15 mouse cellular contexts compared by ENCODE assay signal in genomic region chr7:35376623-35377022, GRCm38 (mm10). TPM values are rescaled to one million over a fixed set of nuclear protein-coding genes. Genes with fewer than 3 reads are reported as not detected.
DNase-seq lines count a peak whose midpoint lies in the region; ATAC-seq and TF ChIP-seq lines count a peak whose summit lies in the region.
"Had no signal": no experiment of that assay in that cellular context is flagged by ENCODE, and none has a peak within 500 bp of the region (broad histone marks: within the 10 kb centered on the region; RNA-seq: fewer than 3 reads in every experiment).

No protein-coding gene starts in this region.

- DNase-seq in hindbrain, postnatal 0 days (ENCODE audit: low spot score) = peak; percentile 89
- DNase-seq in hindbrain, embryonic 11.5 days (ENCODE audit: low spot score) = no peak
- peak; percentile 90 for DNase-seq in midbrain, postnatal 0 days (ENCODE audit: low spot score)
- DNase-seq in cerebellum, adult 18-20 months = peak; percentile 51 to 62
- peak; percentile 46 to 57 for DNase-seq in kidney, postnatal 36 days
- no peak for DNase-seq in heart, adult 2 months
- DNase-seq in adrenal gland, adult (ENCODE audit: inconsistent age in 2 of 2, low spot score in 1 of 2) = no peak
- DNase-seq: heart, postnatal 14 days; right cerebral cortex, postnatal 14 days; thymus, postnatal 36 days had no signal

- peak overlapping the region; percentile 41; the same call in 1 of the 2 replicates for H3K27ac ChIP-seq in hindbrain, postnatal 0 days
- H3K27ac ChIP-seq in hindbrain, embryonic 11.5 days (ENCODE audit: low read depth, low read length) = no peak overlapping the region
- H3K27ac ChIP-seq in midbrain, postnatal 0 days (ENCODE audit: low read depth, low read length) = no peak overlapping the region
- no peak overlapping the region for H3K27ac ChIP-seq in midbrain, embryonic 15.5 days
- H3K27ac ChIP-seq in heart, adult 2 months = no peak overlapping the region
- H3K27ac ChIP-seq: embryonic facial prominence, embryonic 13.5 days; lung, embryonic 15.5 days had no signal

- TF ChIP-seq POLR2A in heart, adult 2 months (IDR thresholded peaks at IDR 0.05; ENCODE audit: insufficient read depth, low read depth, low read length) = no peak

- TF ChIP-seq CTCF in hindbrain, postnatal 0 days (IDR thresholded peaks at IDR 0.05; ENCODE audit: low read depth) = no peak; the same call in 1 of the 2 replicates
- no peak for TF ChIP-seq CTCF in midbrain, postnatal 0 days (IDR thresholded peaks at IDR 0.05)
- no peak for TF ChIP-seq CTCF in heart, adult 2 months (IDR thresholded peaks at IDR 0.05)

- peak; percentile 77 for ATAC-seq in hindbrain, postnatal 0 days
- ATAC-seq in hindbrain, embryonic 11.5 days (ENCODE audit: low FRiP score) = no peak
- no peak; the same call in 1 of the 2 replicates for ATAC-seq in midbrain, postnatal 0 days (ENCODE audit: low FRiP score)
- ATAC-seq in midbrain, embryonic 15.5 days (replicated peaks) = no peak

- no peaks in the 10 kb centered on the region for H3K79me2 ChIP-seq in heart, adult 2 months (replicated peaks; ENCODE audit: control insufficient read depth, insufficient read depth, low read length)

- intact Hi-C loops in heart, adult 2 months (cut with DNase I) = no loop called here

- H3K4me3 ChIP-seq in hindbrain, postnatal 0 days (ENCODE audit: low read length) = no peak overlapping the region
- no peak overlapping the region for H3K4me3 ChIP-seq in hindbrain, embryonic 11.5 days (ENCODE audit: low read depth, low read length)
- no peak overlapping the region for H3K4me3 ChIP-seq in midbrain, postnatal 0 days (ENCODE audit: low read depth, low read length)
- H3K4me3 ChIP-seq in midbrain, embryonic 15.5 days = no peak overlapping the region
- no peak overlapping the region for H3K4me3 ChIP-seq in heart, adult 2 months
- H3K4me3 ChIP-seq: embryonic facial prominence, embryonic 13.5 days; lung, embryonic 15.5 days had no signal

- H3K4me2 ChIP-seq in hindbrain, postnatal 0 days (ENCODE audit: low read depth, low read length) = no peak overlapping the region
- H3K4me2 ChIP-seq in hindbrain, embryonic 11.5 days (replicated peaks; ENCODE audit: low read depth, low read length) = no peak overlapping the region
- H3K4me2 ChIP-seq in midbrain, postnatal 0 days (ENCODE audit: low read depth, low read length, poor library complexity, severe bottlenecking) = no peak overlapping the region
- no peak overlapping the region for H3K4me2 ChIP-seq in midbrain, embryonic 15.5 days
- H3K4me2 ChIP-seq: embryonic facial prominence, embryonic 13.5 days; lung, embryonic 15.5 days had no signal

- no peak for TF ChIP-seq EP300 in heart, adult 2 months (IDR thresholded peaks at IDR 0.05; ENCODE audit: insufficient read depth, low read depth, low read length)

- H3K36me3 ChIP-seq in hindbrain, postnatal 0 days (ENCODE audit: insufficient read depth, low read length) = no peaks in the 10 kb centered on the region
- H3K36me3 ChIP-seq in hindbrain, embryonic 11.5 days (ENCODE audit: control insufficient read depth, insufficient read depth, low read length) = no peaks in the 10 kb centered on the region
- H3K36me3 ChIP-seq in midbrain, postnatal 0 days (ENCODE audit: insufficient read depth, low read length) = no peaks in the 10 kb centered on the region
- H3K36me3 ChIP-seq in midbrain, embryonic 15.5 days (replicated peaks) = no peaks in the 10 kb centered on the region
- H3K36me3 ChIP-seq in heart, adult 2 months (ENCODE audit: control insufficient read depth, insufficient read depth, low read length) = no peaks in the 10 kb centered on the region
- H3K36me3 ChIP-seq: embryonic facial prominence, embryonic 13.5 days; lung, embryonic 15.5 days had no signal

- H3K9me3 ChIP-seq in hindbrain, postnatal 0 days (ENCODE audit: low read length) = no peaks in the 10 kb centered on the region
- H3K9me3 ChIP-seq in hindbrain, embryonic 11.5 days (ENCODE audit: control insufficient read depth, low read length) = no peaks in the 10 kb centered on the region
- H3K9me3 ChIP-seq in midbrain, postnatal 0 days (ENCODE audit: low read length) = no peaks in the 10 kb centered on the region
- no peaks in the 10 kb centered on the region for H3K9me3 ChIP-seq in midbrain, embryonic 15.5 days
- H3K9me3 ChIP-seq: embryonic facial prominence, embryonic 13.5 days; lung, embryonic 15.5 days had no signal

- 38% methylated on average over 9 of the region's 9 CpGs for WGBS in hindbrain, postnatal 0 days
- WGBS in hindbrain, embryonic 11.5 days = 94% methylated on average over 9 of the region's 9 CpGs
- WGBS in midbrain, postnatal 0 days = 74% methylated on average over 9 of the region's 9 CpGs
- 87% methylated on average over 9 of the region's 9 CpGs for WGBS in midbrain, embryonic 15.5 days
- 89% methylated on average over 9 of the region's 9 CpGs for WGBS in heart, adult 2 months

- no peak overlapping the region for H3K9ac ChIP-seq in hindbrain, postnatal 0 days (replicated peaks; ENCODE audit: low read length)
- no peak overlapping the region for H3K9ac ChIP-seq in hindbrain, embryonic 11.5 days (ENCODE audit: low read depth, low read length)
- no peak overlapping the region for H3K9ac ChIP-seq in midbrain, postnatal 0 days (replicated peaks; ENCODE audit: low read length, poor library complexity, severe bottlenecking)
- no peak overlapping the region for H3K9ac ChIP-seq in midbrain, embryonic 15.5 days
- no peak overlapping the region for H3K9ac ChIP-seq in heart, adult 2 months (ENCODE audit: low read depth, low read length)
- H3K9ac ChIP-seq: embryonic facial prominence, embryonic 13.5 days; lung, embryonic 15.5 days had no signal

- H3K27me3 ChIP-seq in hindbrain, postnatal 0 days (ENCODE audit: insufficient read depth, low read length) = no peaks in the 10 kb centered on the region
- no peaks in the 10 kb centered on the region for H3K27me3 ChIP-seq in hindbrain, embryonic 11.5 days (ENCODE audit: control insufficient read depth, insufficient read depth, low read length)
- H3K27me3 ChIP-seq in midbrain, postnatal 0 days (ENCODE audit: insufficient read depth, low read length) = no peaks in the 10 kb centered on the region
- no peaks in the 10 kb centered on the region for H3K27me3 ChIP-seq in midbrain, embryonic 15.5 days (replicated peaks)
- H3K27me3 ChIP-seq in heart, adult 2 months (ENCODE audit: control insufficient read depth, insufficient read depth, low read length) = no peaks in the 10 kb centered on the region
- H3K27me3 ChIP-seq: embryonic facial prominence, embryonic 13.5 days; lung, embryonic 15.5 days had no signal

- no peaks in the 10 kb centered on the region for H3K4me1 ChIP-seq in hindbrain, postnatal 0 days (ENCODE audit: insufficient read depth, low read length)
- no peaks in the 10 kb centered on the region for H3K4me1 ChIP-seq in hindbrain, embryonic 11.5 days (replicated peaks; ENCODE audit: control insufficient read depth, insufficient read depth, low read length)
- no peaks in the 10 kb centered on the region for H3K4me1 ChIP-seq in midbrain, postnatal 0 days (ENCODE audit: insufficient read depth, low read length)
- no peaks in the 10 kb centered on the region for H3K4me1 ChIP-seq in midbrain, embryonic 15.5 days
- no peaks in the 10 kb centered on the region for H3K4me1 ChIP-seq in heart, adult 2 months (ENCODE audit: control insufficient read depth, insufficient read depth, low read length)

RNA-seq across cellular contexts. Expression of gene Faap24, which starts 20.0 kb away (rescaled TPM):
- total RNA-seq in hindbrain, postnatal 0 days (2014; rRNA removed) = 3.7 and 6.0 TPM in 2 replicates
- polyA plus RNA-seq in hindbrain, postnatal 0 days (2015; fragmentation: Nextera tagmentation; extraction: Ambion mirVana) = 10.4 and 12.5 TPM in 2 replicates
- 23.6 and 24.8 TPM in 2 replicates for polyA plus RNA-seq in hindbrain, embryonic 11.5 days (2014; fragmentation: Nextera tagmentation; extraction: Ambion mirVana)
- 5.8 and 8.8 TPM in 2 replicates for total RNA-seq in midbrain, postnatal 0 days (2014; rRNA removed)
- polyA plus RNA-seq in midbrain, postnatal 0 days (2015; fragmentation: Nextera tagmentation; extraction: Ambion mirVana) = 10.4 and 11.5 TPM in 2 replicates
- 19.4 and 19.9 TPM in 2 replicates for polyA plus RNA-seq in midbrain, embryonic 15.5 days (2015; fragmentation: Nextera tagmentation; extraction: Ambion mirVana)
- total RNA-seq in heart, adult 2 months (2021) = 1 to 10 TPM; 1.9 to 2.3 TPM
- 1.2 and 1.4 TPM in 2 replicates for polyA plus RNA-seq in heart, adult 2 months (2012; rRNA removed)

RNA-seq across cellular contexts. Expression of gene Cep89, which starts 20.2 kb away (rescaled TPM):
- total RNA-seq in hindbrain, postnatal 0 days (2014; rRNA removed) = 9.6 and 17.8 TPM in 2 replicates
- polyA plus RNA-seq in hindbrain, postnatal 0 days (2015; fragmentation: Nextera tagmentation; extraction: Ambion mirVana) = 24.5 and 24.6 TPM in 2 replicates
- 35.2 and 41.7 TPM in 2 replicates for polyA plus RNA-seq in hindbrain, embryonic 11.5 days (2014; fragmentation: Nextera tagmentation; extraction: Ambion mirVana)
- 7.7 and 15.1 TPM in 2 replicates for total RNA-seq in midbrain, postnatal 0 days (2014; rRNA removed)
- polyA plus RNA-seq in midbrain, postnatal 0 days (2015; fragmentation: Nextera tagmentation; extraction: Ambion mirVana) = 27.5 and 27.6 TPM in 2 replicates
- polyA plus RNA-seq in midbrain, embryonic 15.5 days (2015; fragmentation: Nextera tagmentation; extraction: Ambion mirVana) = 35.8 and 36.1 TPM in 2 replicates
- total RNA-seq in heart, adult 2 months (2021) = 10 to 100 TPM; 12.6 to 13.9 TPM
- polyA plus RNA-seq in heart, adult 2 months (2012; rRNA removed) = 17.4 and 21.3 TPM in 2 replicates

RNA-seq across cellular contexts. Expression of gene Rhpn2, which starts 42.7 kb away (rescaled TPM):
- 3.8 and 4.7 TPM in 2 replicates for total RNA-seq in hindbrain, postnatal 0 days (2014; rRNA removed)
- polyA plus RNA-seq in hindbrain, postnatal 0 days (2015; fragmentation: Nextera tagmentation; extraction: Ambion mirVana) = 2.8 and 3.0 TPM in 2 replicates
- polyA plus RNA-seq in hindbrain, embryonic 11.5 days (2014; fragmentation: Nextera tagmentation; extraction: Ambion mirVana) = 3.1 and 3.7 TPM in 2 replicates
- 3.1 and 3.5 TPM in 2 replicates for total RNA-seq in midbrain, postnatal 0 days (2014; rRNA removed)
- polyA plus RNA-seq in midbrain, postnatal 0 days (2015; fragmentation: Nextera tagmentation; extraction: Ambion mirVana) = 1.7 and 1.9 TPM in 2 replicates
- polyA plus RNA-seq in midbrain, embryonic 15.5 days (2015; fragmentation: Nextera tagmentation; extraction: Ambion mirVana) = 1.9 and 2.1 TPM in 2 replicates
- total RNA-seq in heart, adult 2 months (2021) = 1 to 10 TPM; 3.1 to 4.2 TPM
- 3.0 and 4.3 TPM in 2 replicates for polyA plus RNA-seq in heart, adult 2 months (2012; rRNA removed)
- total RNA-seq: granulocyte monocyte progenitor cell, adult 5-6 weeks; megakaryocyte-erythroid progenitor cell, adult 5-6 weeks had no signal

RNA-seq across cellular contexts. Expression of gene Gpatch1, which starts 58.4 kb away (rescaled TPM):
- total RNA-seq in hindbrain, postnatal 0 days (2014; rRNA removed) = 7.0 and 7.5 TPM in 2 replicates
- 17.9 and 18.9 TPM in 2 replicates for polyA plus RNA-seq in hindbrain, postnatal 0 days (2015; fragmentation: Nextera tagmentation; extraction: Ambion mirVana)
- polyA plus RNA-seq in hindbrain, embryonic 11.5 days (2014; fragmentation: Nextera tagmentation; extraction: Ambion mirVana) = 18.1 and 19.5 TPM in 2 replicates
- 8.0 and 11.5 TPM in 2 replicates for total RNA-seq in midbrain, postnatal 0 days (2014; rRNA removed)
- 21.9 and 22.2 TPM in 2 replicates for polyA plus RNA-seq in midbrain, postnatal 0 days (2015; fragmentation: Nextera tagmentation; extraction: Ambion mirVana)
- 19.9 and 23.1 TPM in 2 replicates for polyA plus RNA-seq in midbrain, embryonic 15.5 days (2015; fragmentation: Nextera tagmentation; extraction: Ambion mirVana)
- 10 to 100 TPM; 11.6 to 12.5 TPM for total RNA-seq in heart, adult 2 months (2021)
- polyA plus RNA-seq in heart, adult 2 months (2012; rRNA removed) = 3.9 and 5.3 TPM in 2 replicates

Comparison
In these comparisons a context has a peak if more than half of its experiments do, and no peak if none do; other contexts are left out.
1. DNase-seq: peak in hindbrain, postnatal 0 days (single experiment), midbrain, postnatal 0 days (single experiment), cerebellum, adult 18-20 months (2 of 2) and kidney, postnatal 36 days (2 of 2); none in hindbrain, embryonic 11.5 days (single experiment), heart, adult 2 months (0 of 2) and adrenal gland, adult (0 of 2).